Mouse (Mus musculus) CH12.LX (cell line): ENCODE results near the gene Gm20388. TPM values are rescaled to one million over a fixed set of nuclear protein-coding genes. Genes with fewer than 3 reads are reported as not detected.

Experiments
- DNase-seq: peaks from one replicate; pipeline ENCODE4 v3.0.0-alpha.2; 2013; ENCODE audit errors: extremely low read depth
- H3K27ac ChIP-seq: 2 replicates; pipeline ENCODE4 v1.5.1; 2012; ENCODE audit warnings: low read depth, mild to moderate bottlenecking, control low read depth, moderate library complexity; ENCODE audit not compliant: insufficient read depth
- H3K27me3 ChIP-seq: replicated peaks from 2 replicates; pipeline ENCODE3; 2012; ENCODE audit warnings: inconsistent platforms
- H3K36me3 ChIP-seq, 2 experiments: replicated peaks in 1 of 2; 2 replicates each; pipeline versions ENCODE3 to v1.6.1; 2012; ENCODE audit warnings: inconsistent platforms in 1 of 2, low read length in 1 of 2, mild to moderate bottlenecking in 1 of 2, mixed read lengths in 1 of 2, moderate library complexity in 1 of 2; ENCODE audit not compliant: control insufficient read depth in 1 of 2, insufficient read depth in 1 of 2
- H3K4me1 ChIP-seq, 2 experiments: 2 replicates each; pipeline ENCODE4 v1.6.1; 2012; ENCODE audit warnings: inconsistent platforms in 1 of 2, moderate library complexity in 1 of 2; ENCODE audit not compliant: insufficient read depth in 2 of 2, control insufficient read depth in 1 of 2
- H3K4me2 ChIP-seq: 2 replicates; pipeline ENCODE4 v1.6.1; 2012; ENCODE audit warnings: low read depth, mild to moderate bottlenecking, control low read depth; ENCODE audit not compliant: poor library complexity, insufficient read depth, severe bottlenecking
- H3K4me3 ChIP-seq, 3 experiments: fragments of 150-350 bp in 1 of 3; sonication (generic) in 1 of 3; replicated peaks in 1 of 3; 2 replicates each; pipeline versions ENCODE3 to v1.5.1; 2011 to 2012; ENCODE audit warnings: low read depth in 2 of 3, low read length in 2 of 3, mild to moderate bottlenecking in 2 of 3, moderate library complexity in 2 of 3, control low read depth in 1 of 3, improper control_type of control experiment in 1 of 3, inconsistent platforms in 1 of 3, mixed read lengths in 1 of 3; ENCODE audit not compliant: poor library complexity in 1 of 3
- H3K79me2 ChIP-seq: replicated peaks from 2 replicates; pipeline ENCODE4 v1.6.1; 2012; ENCODE audit warnings: mild to moderate bottlenecking, moderate library complexity; ENCODE audit not compliant: control insufficient read depth, poor library complexity, insufficient read depth, severe bottlenecking; ENCODE audit errors: extremely low read depth
- H3K9ac ChIP-seq: 2 replicates; pipeline ENCODE4 v1.6.1; 2012; ENCODE audit warnings: low read depth, mild to moderate bottlenecking, control low read depth, moderate library complexity; ENCODE audit not compliant: insufficient read depth
- H3K9me3 ChIP-seq: replicated peaks from 2 replicates; pipeline ENCODE3; 2012; ENCODE audit warnings: low read length, inconsistent platforms, mixed read lengths
- ELF1 ChIP-seq: IDR thresholded peaks from 2 replicates; pipeline ENCODE4 v1.6.1; 2014; ENCODE audit warnings: low read depth, mild to moderate bottlenecking, inconsistent platforms, low read length, improper control_type of control experiment
- EP300 ChIP-seq: IDR thresholded peaks from 2 replicates; pipeline ENCODE4 v1.6.1; 2011; ENCODE audit warnings: low read length, improper control_type of control experiment
- GABPA ChIP-seq: IDR thresholded peaks from 2 replicates; pipeline ENCODE4 v1.6.1; 2012; ENCODE audit warnings: low read depth, low read length, improper control_type of control experiment, inconsistent platforms; ENCODE audit not compliant: insufficient replicate concordance
- HCFC1 ChIP-seq: IDR thresholded peaks from 2 replicates; pipeline ENCODE4 v1.6.1; 2012; ENCODE audit warnings: low read depth, mild to moderate bottlenecking, inconsistent platforms, low read length, improper control_type of control experiment
- IRF4 ChIP-seq: IDR thresholded peaks from 2 replicates; pipeline ENCODE4 v1.6.1; 2014; ENCODE audit warnings: low read depth, mild to moderate bottlenecking, inconsistent platforms, low read length, improper control_type of control experiment
- JUN ChIP-seq: IDR thresholded peaks from 2 replicates; pipeline ENCODE4 v1.6.1; 2011; ENCODE audit warnings: low read depth, mild to moderate bottlenecking, low read length, improper control_type of control experiment, moderate library complexity; ENCODE audit not compliant: insufficient read depth
- MAFK ChIP-seq: IDR thresholded peaks from 2 replicates; pipeline ENCODE4 v1.6.1; 2011; ENCODE audit warnings: low read length, improper control_type of control experiment; ENCODE audit not compliant: insufficient replicate concordance
- MAX ChIP-seq: IDR thresholded peaks from 2 replicates; pipeline ENCODE4 v1.6.1; 2011; ENCODE audit warnings: low read length, improper control_type of control experiment
- MXI1 ChIP-seq: IDR thresholded peaks from 2 replicates; pipeline ENCODE4 v1.6.1; 2011; ENCODE audit warnings: mild to moderate bottlenecking, low read depth, low read length, improper control_type of control experiment
- MYC ChIP-seq: IDR thresholded peaks from 2 replicates; pipeline ENCODE4 v1.6.1; 2011; ENCODE audit warnings: low read depth, mild to moderate bottlenecking, improper control_type of control experiment, low read length
- NELFE ChIP-seq: IDR thresholded peaks from 2 replicates; pipeline ENCODE4 v1.6.1; 2011; ENCODE audit warnings: low read depth, low read length, improper control_type of control experiment
- NRF1 ChIP-seq: IDR thresholded peaks from 2 replicates; pipeline ENCODE4 v1.6.1; 2014; ENCODE audit warnings: low read depth, mild to moderate bottlenecking, inconsistent platforms, low read length, improper control_type of control experiment, moderate library complexity
- POLR2AphosphoS2 ChIP-seq: IDR thresholded peaks from 2 replicates; pipeline ENCODE4 v1.6.1; 2011; ENCODE audit warnings: low read depth, low read length, improper control_type of control experiment
- RAD21 ChIP-seq: IDR thresholded peaks from 2 replicates; pipeline ENCODE4 v1.6.1; 2011; ENCODE audit warnings: low read depth, mild to moderate bottlenecking, low read length, improper control_type of control experiment, moderate library complexity
- RCOR1 ChIP-seq: conservative IDR thresholded peaks from 2 replicates; pipeline ENCODE4 v1.6.1; 2012; ENCODE audit warnings: low read depth, mild to moderate bottlenecking, inconsistent platforms, low read length, improper control_type of control experiment
- TCF12 ChIP-seq: IDR thresholded peaks from 2 replicates; pipeline ENCODE4 v1.6.1; 2014; ENCODE audit warnings: low read depth, mild to moderate bottlenecking, inconsistent platforms, low read length, improper control_type of control experiment
- UBTF ChIP-seq: IDR thresholded peaks from 2 replicates; pipeline ENCODE4 v1.6.1; 2012; ENCODE audit warnings: low read depth, mild to moderate bottlenecking, inconsistent platforms, low read length, improper control_type of control experiment, moderate library complexity
- USF1 ChIP-seq: IDR thresholded peaks from 2 replicates; pipeline ENCODE4 v1.6.1; 2014; ENCODE audit warnings: low read depth, mild to moderate bottlenecking, inconsistent platforms, low read length, improper control_type of control experiment
- ZC3H11A ChIP-seq: IDR thresholded peaks from 2 replicates; pipeline ENCODE4 v1.6.1; 2012; ENCODE audit warnings: low read depth, mild to moderate bottlenecking, inconsistent platforms, low read length, improper control_type of control experiment
- ZMIZ1 ChIP-seq: IDR thresholded peaks from 2 replicates; pipeline ENCODE4 v1.6.1; 2012; ENCODE audit warnings: low read depth, mild to moderate bottlenecking, inconsistent platforms, low read length, improper control_type of control experiment
- ZNF384 ChIP-seq: IDR thresholded peaks from 2 replicates; pipeline ENCODE4 v1.6.1; 2012; ENCODE audit warnings: low read depth, low read length, improper control_type of control experiment, inconsistent platforms
- dilution Hi-C: fragments of 300-500 bp; cut with MboI; formaldehyde crosslinking; loops from 2 replicates; pipeline ENCODE4 v1.14.3; 2020; ENCODE audit warnings: low sequenced_read_pairs; ENCODE audit not compliant: extremely low pct_unique_long_range_greater_than_20kb, extremely low pct_ligation_motif_present
- in situ Hi-C: fragments of 300-500 bp; cut with MboI; formaldehyde crosslinking; loops from 3 replicates; pipeline ENCODE4 v1.14.3; 2019; ENCODE audit warnings: low sequenced_read_pairs, low pct_ligation_motif_present, low pct_unique_long_range_greater_than_20kb, mixed read lengths
- polyA plus RNA-seq: library from polyadenylated mRNA; unstranded; fragments of >175 nt; gene quantifications from 2 replicates; pipeline ENCODE4 v1.2.1, GENCODE M21; 2012; ENCODE audit warnings: low read depth; ENCODE audit not compliant: insufficient read length
- total RNA-seq, 2 experiments: library from RNA; depleted of rRNA; stranded (reverse); fragments of 300-350 nt in 1 of 2; fragments of >200 nt in 1 of 2; gene quantifications; 2 replicates each; pipeline ENCODE4 v1.2.3; 2012 to 2014

The Gm20388 gene
- total and polyA plus RNA-seq, 3 experiments = 14.8 to 26.3 (median 22.2) TPM

- H3K27me3 ChIP-seq = no peaks in the 10 kb centered on the region
- H3K4me2 ChIP-seq = no peak overlapping the region
- TF ChIP-seq ELF1 = no peak
- TF ChIP-seq UBTF = no peak
- TF ChIP-seq MXI1 = no peak
- DNase-seq = no peak
- no peak overlapping the region for H3K27ac ChIP-seq
- in situ Hi-C loops (no loop called here), dilution Hi-C loops (no loop called here)
- no peaks in the 10 kb centered on the region for H3K79me2 ChIP-seq
- no peak overlapping the region for H3K9ac ChIP-seq
- no peaks in the 10 kb centered on the region for H3K36me3 ChIP-seq
- no peaks in the 10 kb centered on the region for H3K9me3 ChIP-seq
- peaks cover 7 to 10% of the 10 kb centered on the region in 2 experiments; a peak in 3 of 4 replicates for H3K4me1 ChIP-seq
- no peak overlapping the region for H3K4me3 ChIP-seq
These were observed 4281.6 kb downstream of the Gm20388 start for GRCm38 (mm10) chr8:124192242-124192641.

GRCm38 (mm10) chr8:124192976-124193375 is 4282.3 kb downstream of the Gm20388 start:
- Histone ChIP-seq H3K4me1 (peaks cover 7 to 10% of the 10 kb centered on the region in 2 experiments; a peak in 3 of 4 replicates), H3K79me2 (no peaks in the 10 kb centered on the region), H3K4me3 (no peak overlapping the region), H3K27me3 (no peaks in the 10 kb centered on the region), H3K4me2 (no peak overlapping the region), H3K36me3 (no peaks in the 10 kb centered on the region), H3K27ac (no peak overlapping the region), H3K9me3 (no peaks in the 10 kb centered on the region), H3K9ac (no peak overlapping the region)
- dilution Hi-C loops (no loop called here), in situ Hi-C loops (no loop called here)
- no peak for DNase-seq
- no peak for TF ChIP-seq MXI1
- no peak for TF ChIP-seq JUN
- TF ChIP-seq MAX = no peak
- no peak for TF ChIP-seq NRF1
- TF ChIP-seq NELFE = no peak
- no peak for TF ChIP-seq GABPA
- TF ChIP-seq MYC = no peak
- TF ChIP-seq ZC3H11A = no peak
- TF ChIP-seq MAFK = no peak
- no peak for TF ChIP-seq HCFC1
- no peak for TF ChIP-seq USF1
- no peak for TF ChIP-seq ELF1
- no peak for TF ChIP-seq ZNF384
- TF ChIP-seq IRF4 = no peak
- TF ChIP-seq EP300 = no peak
- TF ChIP-seq RAD21 = no peak
- no peak for TF ChIP-seq RCOR1
- TF ChIP-seq TCF12 = no peak
- no peak for TF ChIP-seq POLR2AphosphoS2
- TF ChIP-seq ZMIZ1 = no peak
